Mouse (Mus musculus): ENCODE measurements around the gene Mgp. TPM values are rescaled to one million over a fixed set of nuclear protein-coding genes. Genes with fewer than 3 reads are reported as not detected.

The Mgp gene
- total RNA-seq (2017) = not detected in 2 replicates

GRCm38 (mm10) chr6:136875670-136876069, at the start of gene Mgp:
Gene Mgp, minus strand, starts transcription at chr6:136875823.
- no peak for ATAC-seq (ENCODE audit: extremely low read depth, insufficient number of reproducible peaks, low FRiP score, poor library complexity, severe bottlenecking)

- no peak for ATAC-seq (ENCODE audit: extremely low read depth, insufficient number of reproducible peaks, low FRiP score, poor library complexity, severe bottlenecking)
Measured at GRCm38 (mm10) chr6:136925049-136925448, 49.4 kb upstream of the Mgp start.

GRCm38 (mm10) chr6:136923532-136923931, 47.9 kb upstream of the Mgp start, which contains the start of gene Pde6h:
Gene Pde6h, plus strand, starts transcription at chr6:136923832.
- no peak for ATAC-seq (ENCODE audit: extremely low read depth, insufficient number of reproducible peaks, low FRiP score, poor library complexity, severe bottlenecking)

GRCm38 (mm10) chr6:136922871-136923270, 47.2 kb upstream of the Mgp start:
- no peak for ATAC-seq (ENCODE audit: extremely low read depth, insufficient number of reproducible peaks, low FRiP score, poor library complexity, severe bottlenecking)

GRCm38 (mm10) chr6:136922080-136922479, 46.5 kb upstream of the Mgp start, which contains the start of gene Erp27:
Gene Erp27, minus strand, starts transcription at chr6:136922180.
- no peak for ATAC-seq (ENCODE audit: extremely low read depth, insufficient number of reproducible peaks, low FRiP score, poor library complexity, severe bottlenecking)

GRCm38 (mm10) chr6:136921601-136922000, 46.0 kb upstream of the Mgp start:
- ATAC-seq (ENCODE audit: extremely low read depth, insufficient number of reproducible peaks, low FRiP score, poor library complexity, severe bottlenecking) = no peak

GRCm38 (mm10) chr6:136920320-136921257, 45.0 kb upstream of the Mgp start:
- ATAC-seq (ENCODE audit: extremely low read depth, insufficient number of reproducible peaks, low FRiP score, poor library complexity, severe bottlenecking) = peak; percentile 71

GRCm38 (mm10) chr6:136917885-136918284, 42.3 kb upstream of the Mgp start:
- ATAC-seq (ENCODE audit: extremely low read depth, insufficient number of reproducible peaks, low FRiP score, poor library complexity, severe bottlenecking) = no peak

- no peak; the same call in 1 of the 2 replicates for ATAC-seq (ENCODE audit: extremely low read depth, insufficient number of reproducible peaks, low FRiP score, poor library complexity, severe bottlenecking)
Measured at GRCm38 (mm10) chr6:136915721-136916395, 40.2 kb upstream of the Mgp start.

- no peak for ATAC-seq (ENCODE audit: extremely low read depth, insufficient number of reproducible peaks, low FRiP score, poor library complexity, severe bottlenecking)
Measured at GRCm38 (mm10) chr6:136914234-136914633, 38.6 kb upstream of the Mgp start.

GRCm38 (mm10) chr6:136913384-136914126, 37.9 kb upstream of the Mgp start:
- no peak for ATAC-seq (ENCODE audit: extremely low read depth, insufficient number of reproducible peaks, low FRiP score, poor library complexity, severe bottlenecking)

- ATAC-seq (ENCODE audit: extremely low read depth, insufficient number of reproducible peaks, low FRiP score, poor library complexity, severe bottlenecking) = no peak
Measured at GRCm38 (mm10) chr6:136912751-136913265, 37.2 kb upstream of the Mgp start.

GRCm38 (mm10) chr6:136910247-136910890, 34.7 kb upstream of the Mgp start:
- no peak for ATAC-seq (ENCODE audit: extremely low read depth, insufficient number of reproducible peaks, low FRiP score, poor library complexity, severe bottlenecking)

- ATAC-seq (ENCODE audit: extremely low read depth, insufficient number of reproducible peaks, low FRiP score, poor library complexity, severe bottlenecking) = no peak
Measured at GRCm38 (mm10) chr6:136906937-136907293, 31.3 kb upstream of the Mgp start.

GRCm38 (mm10) chr6:136906283-136906936, 30.8 kb upstream of the Mgp start:
- ATAC-seq (ENCODE audit: extremely low read depth, insufficient number of reproducible peaks, low FRiP score, poor library complexity, severe bottlenecking) = no peak

GRCm38 (mm10) chr6:136903885-136904470, 28.4 kb upstream of the Mgp start:
- no peak for ATAC-seq (ENCODE audit: extremely low read depth, insufficient number of reproducible peaks, low FRiP score, poor library complexity, severe bottlenecking)

- no peak for ATAC-seq (ENCODE audit: extremely low read depth, insufficient number of reproducible peaks, low FRiP score, poor library complexity, severe bottlenecking)
Measured at GRCm38 (mm10) chr6:136902527-136902926, 26.9 kb upstream of the Mgp start.

GRCm38 (mm10) chr6:136901010-136901409, 25.4 kb upstream of the Mgp start:
- ATAC-seq (ENCODE audit: extremely low read depth, insufficient number of reproducible peaks, low FRiP score, poor library complexity, severe bottlenecking) = no peak

Data from neutrophil, adult 5-6 weeks (primary cell).